Mouse (Mus musculus) bone marrow macrophage, adult 2 months (primary cell): ENCODE measurements around the gene Pecam1. TPM values are rescaled to one million over a fixed set of nuclear protein-coding genes. Genes with fewer than 3 reads are reported as not detected.

Experiments
- H3K27ac ChIP-seq: 2 replicates; pipeline ENCODE4 v1.5.1; 2012; ENCODE audit warnings: low read depth, low read length; ENCODE audit not compliant: insufficient read depth
- H3K4me1 ChIP-seq: 2 replicates; pipeline ENCODE4 v1.6.1; 2012; ENCODE audit warnings: low read length; ENCODE audit not compliant: control insufficient read depth, insufficient read depth
- H3K4me3 ChIP-seq: 2 replicates; pipeline ENCODE4 v1.5.1; 2012; ENCODE audit warnings: mild to moderate bottlenecking, low read length, moderate library complexity; ENCODE audit not compliant: insufficient read depth
- CTCF ChIP-seq: IDR thresholded peaks from 2 replicates; pipeline ENCODE4 v1.5.1; 2012; ENCODE audit warnings: low read depth, mild to moderate bottlenecking, low read length, moderate library complexity
- POLR2A ChIP-seq: IDR thresholded peaks from 2 replicates; pipeline ENCODE4 v1.6.1; 2012; ENCODE audit warnings: mild to moderate bottlenecking, low read depth, low read length, borderline replicate concordance
- polyA plus RNA-seq: library from polyadenylated mRNA; stranded (reverse); fragments of >200 nt; gene quantifications from 2 replicates; pipeline ENCODE4 v1.2.4, GENCODE M21; 2012; ENCODE audit not compliant: missing spikeins, insufficient read depth, insufficient read length

Pecam1 gene
- polyA plus RNA-seq, 1 experiment: 4.8 TPM

DNA sequence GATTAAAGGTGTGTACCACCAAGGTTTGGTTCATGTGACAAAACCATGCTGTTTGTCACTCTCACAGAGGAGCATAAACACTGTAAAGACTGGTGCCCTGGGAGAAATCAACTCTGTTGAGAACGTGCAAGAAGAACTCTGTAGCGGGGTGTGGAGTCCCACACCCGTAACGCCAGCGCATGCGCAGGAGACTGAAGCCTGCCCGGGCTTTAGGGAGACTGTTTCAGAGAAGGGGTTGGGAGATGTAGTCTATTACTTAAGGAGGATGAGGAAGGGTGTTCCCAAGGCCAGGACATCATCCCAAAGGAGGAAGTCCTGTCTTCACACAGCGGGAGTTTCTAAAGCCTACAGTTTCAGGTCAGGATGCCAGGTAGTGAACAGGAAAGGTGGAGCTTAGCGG is 51.3 kb downstream of the Pecam1 start:
- no peak for TF ChIP-seq CTCF
- TF ChIP-seq POLR2A: no peak
- Histone ChIP-seq H3K27ac (no peak overlapping the region), H3K4me1 (peaks cover 4% of the 10 kb centered on the region), H3K4me3 (no peak overlapping the region)

DNA sequence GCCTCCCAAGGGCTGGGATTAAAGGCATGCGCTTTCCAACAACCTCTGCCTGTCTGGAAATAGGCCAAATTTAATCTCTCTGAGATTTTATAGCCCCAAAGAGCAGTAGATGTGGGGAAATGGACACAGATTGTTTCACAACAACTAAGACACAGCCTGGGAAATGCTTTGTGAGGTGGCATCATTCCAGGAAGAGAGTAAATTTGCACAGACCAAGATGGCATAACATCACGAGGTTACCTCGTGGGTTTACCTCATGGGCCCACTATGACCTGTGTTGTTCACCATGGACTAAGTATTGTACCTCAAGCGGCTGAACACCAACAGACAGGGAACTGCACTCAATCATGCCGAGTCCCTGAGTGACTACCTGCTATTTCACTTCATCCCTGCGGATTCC is 52.1 kb downstream of the Pecam1 start:
- Histone ChIP-seq H3K4me3 (no peak overlapping the region), H3K27ac (no peak overlapping the region), H3K4me1 (peaks cover 4% of the 10 kb centered on the region)
- TF ChIP-seq CTCF (no peak), POLR2A (no peak)

DNA sequence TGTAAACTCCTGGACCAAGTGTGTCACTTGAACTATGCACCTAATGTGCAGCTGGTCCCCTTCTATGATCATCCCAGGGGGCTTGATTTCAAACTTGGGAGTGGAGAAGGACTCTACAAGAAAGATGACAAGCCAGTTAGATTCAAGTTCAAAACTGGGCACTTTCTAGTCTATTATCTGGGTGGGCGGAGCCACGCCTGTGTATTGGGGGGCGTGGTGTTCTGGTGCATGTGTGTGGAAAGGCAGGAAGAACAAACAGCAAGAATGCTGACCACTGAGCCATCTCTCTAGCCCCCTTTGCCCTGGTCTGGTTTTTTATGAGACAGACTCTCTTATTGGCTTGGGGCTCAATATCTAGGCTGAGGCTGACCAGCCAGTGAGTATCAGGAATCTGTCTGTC is 54.5 kb downstream of the Pecam1 start:
- no peak overlapping the region for H3K27ac ChIP-seq
- no peak for TF ChIP-seq CTCF
- TF ChIP-seq POLR2A: no peak
- H3K4me3 ChIP-seq: no peak overlapping the region
- no peaks in the 10 kb centered on the region; the same call in 1 of the 2 replicates for H3K4me1 ChIP-seq

DNA sequence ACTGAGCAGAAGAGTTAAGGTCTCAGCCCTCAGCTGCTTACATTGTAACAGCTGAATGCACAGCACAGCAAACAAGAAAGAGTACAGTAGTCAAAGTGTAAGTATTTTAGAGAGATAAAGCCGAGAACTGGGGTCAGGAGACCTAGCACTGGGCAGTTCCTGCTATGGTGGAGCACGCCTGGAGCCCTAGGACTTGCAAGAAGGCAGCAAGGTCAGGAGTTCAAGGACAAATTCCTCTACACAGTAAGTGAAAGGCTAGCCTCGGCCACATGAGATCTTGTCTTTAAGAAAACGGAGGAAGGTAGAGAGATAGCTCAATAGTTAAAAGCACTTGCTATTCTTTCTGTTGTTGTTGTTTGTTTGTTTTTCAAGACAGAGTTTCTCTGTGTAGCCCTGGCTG is 57.5 kb downstream of the Pecam1 start:
- Histone ChIP-seq H3K27ac (no peak overlapping the region), H3K4me3 (no peak overlapping the region), H3K4me1 (no peaks in the 10 kb centered on the region)
- TF ChIP-seq CTCF (no peak), POLR2A (no peak)

DNA sequence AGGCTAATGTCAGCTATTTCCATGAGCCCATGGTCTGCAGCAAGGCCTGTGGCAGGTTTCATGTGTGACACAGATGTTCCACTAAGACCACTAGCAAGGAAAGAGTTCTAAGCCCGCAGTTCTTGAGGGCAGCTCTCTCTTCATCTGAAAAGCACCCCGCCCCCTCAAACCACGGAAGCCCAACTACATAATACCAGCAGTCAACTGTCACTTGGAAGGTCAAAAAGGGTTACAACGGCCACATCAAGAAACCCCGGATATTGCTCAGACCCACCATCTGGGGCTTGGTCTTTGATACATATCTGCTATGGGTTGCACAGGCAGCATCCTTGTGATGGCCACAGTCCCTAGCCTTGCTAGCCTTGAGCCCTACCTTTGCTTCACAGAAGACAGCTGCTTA is 62.1 kb downstream of the Pecam1 start:
- no peak overlapping the region for H3K4me3 ChIP-seq
- no peaks in the 10 kb centered on the region for H3K4me1 ChIP-seq
- H3K27ac ChIP-seq: no peak overlapping the region
- TF ChIP-seq POLR2A: no peak
- no peak for TF ChIP-seq CTCF

DNA sequence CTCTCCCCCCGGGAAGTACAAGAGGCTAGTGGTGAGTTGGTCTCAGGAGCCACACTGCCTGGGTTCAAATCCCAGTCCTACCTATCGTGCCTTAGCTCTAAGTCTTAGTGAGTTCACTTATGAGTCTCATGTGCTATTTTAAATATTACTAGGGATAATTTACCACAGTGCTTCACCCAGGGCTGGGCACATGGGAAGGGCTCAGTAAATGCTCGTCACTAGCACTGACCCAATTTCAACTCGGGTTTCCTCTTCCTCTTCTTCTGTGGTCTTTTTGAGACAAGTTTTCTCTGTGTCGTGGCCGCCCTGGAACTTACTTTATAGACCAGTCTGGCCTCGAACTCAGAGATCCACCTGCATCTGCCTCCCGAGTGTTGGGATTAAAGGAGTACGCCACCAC is 63.1 kb downstream of the Pecam1 start:
- Histone ChIP-seq H3K4me3 (no peak overlapping the region), H3K27ac (no peak overlapping the region), H3K4me1 (no peaks in the 10 kb centered on the region)
- TF ChIP-seq POLR2A (no peak), CTCF (no peak)

DNA sequence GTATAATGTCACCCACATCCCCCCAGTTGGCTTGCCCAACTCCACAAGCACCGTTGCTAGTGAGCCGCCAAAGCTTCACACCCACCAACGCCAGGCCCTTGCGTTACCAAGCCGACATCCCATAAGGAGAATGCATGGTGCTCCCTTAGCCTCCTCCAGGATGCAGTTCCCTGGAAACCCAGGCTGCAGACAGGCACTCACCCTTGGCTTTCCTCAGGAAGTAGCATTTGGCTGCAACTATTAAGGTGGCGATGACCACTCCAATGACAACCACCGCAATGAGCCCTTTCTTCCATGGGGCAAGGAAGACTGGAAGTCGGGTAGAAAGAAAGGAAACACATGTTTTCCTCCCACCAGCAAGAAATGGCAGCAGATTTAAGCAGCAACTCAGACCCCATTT is 66.4 kb downstream of the Pecam1 start:
- no peak for TF ChIP-seq CTCF
- TF ChIP-seq POLR2A: no peak
- Histone ChIP-seq H3K27ac (no peak overlapping the region), H3K4me3 (no peak overlapping the region), H3K4me1 (peaks cover 3% of the 10 kb centered on the region; the same call in 1 of the 2 replicates)

DNA sequence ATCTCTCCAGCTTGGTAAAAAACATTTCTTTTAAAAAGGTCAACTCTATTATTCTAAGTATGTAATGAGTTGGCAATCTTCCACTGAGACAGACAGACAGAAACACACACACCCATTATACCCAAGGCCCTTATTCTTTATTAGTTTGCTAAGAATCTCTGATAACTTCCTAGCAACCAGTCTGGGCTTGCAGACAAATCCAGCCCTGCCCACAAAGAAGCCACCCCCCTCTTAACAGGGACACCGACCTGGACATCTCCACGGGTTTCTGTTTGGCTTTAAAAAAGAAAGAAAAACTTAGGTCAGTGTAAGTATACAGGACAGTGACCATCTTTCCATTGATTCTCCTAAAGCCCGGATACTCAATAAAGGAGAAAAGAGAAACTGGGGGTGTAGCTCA is 67.1 kb downstream of the Pecam1 start:
- peaks cover 3% of the 10 kb centered on the region; the same call in 1 of the 2 replicates for H3K4me1 ChIP-seq
- no peak overlapping the region for H3K27ac ChIP-seq
- no peak overlapping the region for H3K4me3 ChIP-seq
- TF ChIP-seq POLR2A (no peak), CTCF (no peak)

DNA sequence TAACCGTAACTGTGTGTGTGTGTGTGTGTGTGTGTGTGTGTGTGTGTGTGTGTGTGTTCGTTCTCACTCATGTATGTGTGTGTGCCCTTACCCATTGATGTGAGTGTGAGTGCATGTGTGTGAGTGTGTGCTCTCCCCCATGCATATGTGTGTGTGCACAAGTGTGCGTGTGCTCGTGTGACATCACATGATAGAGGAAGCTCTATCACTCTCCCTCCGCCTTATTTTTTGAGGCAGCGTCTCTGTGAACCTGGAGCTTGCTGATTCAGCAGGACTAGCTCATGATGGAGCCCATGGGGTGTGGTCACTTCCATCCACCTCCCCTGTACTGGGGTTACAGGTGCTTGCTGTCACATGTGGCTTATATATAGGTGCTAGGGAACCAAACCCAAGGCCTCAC is 69.3 kb downstream of the Pecam1 start:
- no peak for TF ChIP-seq POLR2A
- TF ChIP-seq CTCF: no peak
- Histone ChIP-seq H3K4me3 (no peak overlapping the region), H3K4me1 (peaks cover 3% of the 10 kb centered on the region; the same call in 1 of the 2 replicates), H3K27ac (no peak overlapping the region)

DNA sequence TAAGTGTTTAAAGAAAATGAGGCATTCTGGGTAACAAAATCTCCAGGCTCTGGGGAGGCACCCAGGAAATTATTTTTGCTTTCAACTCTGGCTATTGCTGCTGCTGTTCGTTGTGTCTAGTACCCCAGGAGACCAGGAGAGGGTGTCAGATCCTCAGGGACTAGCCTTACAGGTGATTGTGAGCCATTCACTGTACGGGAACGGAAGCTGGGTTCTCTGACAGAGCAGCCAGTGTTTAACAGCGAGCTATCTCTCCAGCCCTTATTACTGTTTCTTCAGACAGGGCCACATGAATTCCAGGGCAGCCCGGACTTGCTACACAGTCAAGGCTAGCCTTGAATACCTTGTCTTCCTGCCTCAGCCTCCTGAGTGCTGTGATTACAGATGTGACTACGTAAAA is 70.6 kb downstream of the Pecam1 start:
- TF ChIP-seq CTCF (no peak), POLR2A (no peak)
- Histone ChIP-seq H3K4me1 (peaks cover 11% of the 10 kb centered on the region), H3K4me3 (no peak overlapping the region), H3K27ac (no peak overlapping the region)
